Mouse (Mus musculus) ES-Bruce4 (cell line): Measurements from ENCODE around the gene Exph5.

Experiments used
- CTCF ChIP-seq: IDR thresholded peaks from one replicate; pipeline ENCODE4 v1.8.1; 2011; ENCODE audit warnings: low read depth, low read length
- EP300 ChIP-seq: IDR thresholded peaks from 2 replicates; pipeline ENCODE4 v1.6.1; 2011; ENCODE audit warnings: low read depth, low read length; ENCODE audit not compliant: insufficient read depth
- POLR2A ChIP-seq: IDR thresholded peaks from one replicate; pipeline ENCODE4 v1.8.1; 2011; ENCODE audit warnings: low read length; ENCODE audit not compliant: insufficient read depth

- TF ChIP-seq POLR2A (no peak), EP300 (no peak), CTCF (no peak)
Measured at GRCm38 (mm10) chr9:53330247-53330646, 28.8 kb downstream of the Exph5 start.
